Mouse (Mus musculus) cerebellum, postnatal 4 days (tissue): Measurements from ENCODE around the gene Polr1b.

ENCODE experiments used
- DNase-seq, 2 experiments: peaks; one replicate each; pipeline ENCODE4 v3.0.0; 2022; ENCODE audit warnings: low spot score in 2 of 2, mixed read lengths in 1 of 2

Polr1b gene

DNA sequence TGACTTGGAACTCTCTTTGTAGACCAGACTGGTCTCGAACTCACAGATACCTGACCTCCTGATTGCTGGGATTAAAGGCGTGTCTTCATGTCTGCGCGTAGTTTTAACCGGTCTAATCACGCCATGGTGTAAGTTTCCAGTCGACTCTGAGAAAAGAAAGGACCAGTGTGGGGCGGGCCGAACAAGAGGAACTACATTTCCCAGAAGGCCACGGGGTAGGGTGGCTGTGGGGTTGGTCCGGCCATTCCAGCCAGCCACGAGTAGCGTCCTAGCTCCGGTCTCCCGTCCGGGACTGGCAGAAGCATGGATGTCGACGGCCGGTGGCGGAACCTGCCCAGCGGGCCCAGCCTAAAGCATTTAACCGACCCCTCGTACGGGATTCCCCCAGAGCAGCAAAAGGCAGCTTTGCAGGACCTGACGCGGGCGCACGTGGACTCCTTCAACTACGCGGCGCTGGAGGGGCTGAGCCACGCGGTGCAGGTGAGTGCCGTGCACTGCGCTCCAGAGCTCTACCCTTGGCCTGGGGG is at the start of gene Polr1b:
Polr1b (plus strand) TSS at position 212 of the 527 bp plus-strand sequence.
- DNase-seq = peak; percentile 81 to 88

GRCm38 (mm10) chr2:129052451-129052983 is 48.3 kb upstream of the Polr1b start:
- no peak for DNase-seq

DNA sequence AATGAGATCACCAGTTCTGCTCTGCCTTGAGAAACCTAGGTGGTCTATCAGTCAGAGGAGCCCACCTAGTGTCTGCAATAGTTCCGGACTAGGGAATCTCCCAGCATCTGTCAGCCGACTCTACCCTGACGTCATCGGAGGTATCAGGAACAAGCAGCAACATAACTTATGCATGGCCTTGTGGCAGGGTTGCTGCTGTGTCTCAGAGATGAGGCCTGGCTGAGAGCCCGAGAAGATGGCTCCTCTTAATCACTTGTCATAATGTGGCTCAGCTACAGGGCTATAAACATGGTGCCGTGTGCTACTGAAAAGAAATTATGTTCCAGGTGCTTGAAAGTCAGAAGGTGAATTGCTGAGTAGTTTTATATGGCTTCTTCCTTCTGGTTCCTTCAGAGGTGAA is 45.1 kb upstream of the Polr1b start:
- no peak for DNase-seq

GRCm38 (mm10) chr2:129056597-129056996 is 44.2 kb upstream of the Polr1b start:
- DNase-seq = peak in 1 of 2 experiments; percentile 17

DNA sequence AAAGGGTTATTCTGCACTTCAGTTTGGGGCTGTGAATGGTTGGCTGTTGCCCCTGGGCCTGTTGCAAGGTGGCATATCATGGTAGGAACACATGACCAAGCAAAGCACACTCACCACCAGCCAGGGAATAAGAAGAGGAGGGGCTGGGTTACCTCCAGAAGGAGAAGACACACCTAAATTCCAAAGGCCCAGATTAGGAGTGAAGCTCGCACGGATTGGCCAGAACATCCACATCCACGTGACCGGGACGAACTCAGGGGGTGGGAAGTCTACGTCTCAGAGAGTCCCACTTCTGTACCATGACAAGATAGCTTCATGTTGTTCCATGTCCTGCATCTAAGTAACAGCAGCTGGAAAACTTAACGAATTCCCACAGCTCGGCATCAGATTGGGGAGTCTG is 43.5 kb upstream of the Polr1b start:
- DNase-seq = no peak

GRCm38 (mm10) chr2:129057920-129058361 is 42.9 kb upstream of the Polr1b start:
- DNase-seq = no peak

DNA sequence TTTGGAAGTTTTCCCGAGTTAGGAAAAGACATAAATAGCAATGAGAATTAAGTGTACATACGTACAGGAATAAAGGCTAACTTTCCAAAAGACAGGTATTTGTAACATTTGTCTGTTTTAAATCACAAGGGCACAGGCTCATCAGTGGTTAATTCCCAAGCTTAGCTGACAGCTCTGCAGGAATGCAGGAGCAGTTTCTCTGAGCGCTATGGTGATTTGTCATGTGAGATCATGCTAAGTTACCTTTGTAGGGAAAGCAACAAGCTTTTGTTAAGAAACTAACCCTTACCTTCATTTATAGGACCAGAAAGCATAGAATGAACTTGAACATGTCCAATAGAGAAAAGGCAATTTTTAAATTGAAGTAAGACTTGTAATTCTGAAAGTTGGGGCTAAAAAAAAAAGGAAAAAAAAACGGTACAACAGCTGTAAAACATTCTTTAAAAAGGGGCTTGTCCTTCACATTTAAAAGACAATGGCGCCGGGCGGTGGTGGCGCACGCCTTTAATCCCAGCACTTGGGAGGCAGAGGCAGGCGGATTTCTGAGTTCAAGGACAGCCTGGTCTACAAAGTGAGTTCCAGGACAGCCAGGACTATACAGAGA is 39.2 kb upstream of the Polr1b start:
- no peak for DNase-seq

DNA sequence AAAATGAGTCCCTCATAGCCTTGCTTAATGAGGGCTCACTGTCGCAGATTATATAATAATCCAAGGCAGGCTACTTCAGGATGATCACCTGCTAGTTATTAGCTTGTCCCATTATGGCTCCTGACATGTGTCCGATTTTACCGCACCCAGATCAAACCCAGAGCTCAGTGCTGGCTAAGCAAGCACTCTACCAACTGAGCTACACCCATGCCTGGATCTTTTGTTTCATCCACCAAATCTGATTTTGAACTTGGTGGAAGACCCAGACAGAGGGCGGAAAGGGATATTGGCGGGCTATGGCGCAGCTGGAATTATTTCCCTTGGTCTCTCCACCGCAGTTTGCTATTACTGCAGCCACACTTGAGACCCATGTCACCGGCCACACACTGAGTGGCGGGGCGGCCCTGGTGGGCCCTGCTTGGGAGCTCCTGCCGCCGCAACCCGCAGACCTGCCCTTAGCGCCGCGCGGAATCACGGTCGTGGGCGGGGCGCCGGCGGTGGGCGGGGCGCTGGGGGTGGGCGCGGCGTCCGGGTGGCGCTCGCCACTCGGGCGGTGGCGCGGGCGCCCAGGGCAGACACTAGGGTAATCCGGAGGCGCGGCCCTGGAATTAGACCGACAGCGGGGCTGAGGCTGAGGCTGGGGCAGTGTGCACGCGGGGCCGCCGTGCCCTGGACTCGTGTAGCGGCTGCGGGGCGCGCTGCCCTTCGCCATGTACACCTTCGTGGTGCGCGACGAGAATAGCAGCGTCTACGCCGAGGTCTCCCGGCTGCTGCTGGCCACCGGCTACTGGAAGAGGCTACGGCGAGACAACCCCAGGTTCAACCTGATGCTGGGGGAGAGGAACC is 35.1 kb upstream of the Polr1b start, which contains the start of gene Ttl:
Ttl (plus strand) TSS at position 506 of the 846 bp plus-strand sequence.
- peak; percentile 62 to 81 for DNase-seq

GRCm38 (mm10) chr2:129066326-129066725 is 34.5 kb upstream of the Polr1b start:
- DNase-seq = peak in 1 of 2 experiments; percentile 33

DNA sequence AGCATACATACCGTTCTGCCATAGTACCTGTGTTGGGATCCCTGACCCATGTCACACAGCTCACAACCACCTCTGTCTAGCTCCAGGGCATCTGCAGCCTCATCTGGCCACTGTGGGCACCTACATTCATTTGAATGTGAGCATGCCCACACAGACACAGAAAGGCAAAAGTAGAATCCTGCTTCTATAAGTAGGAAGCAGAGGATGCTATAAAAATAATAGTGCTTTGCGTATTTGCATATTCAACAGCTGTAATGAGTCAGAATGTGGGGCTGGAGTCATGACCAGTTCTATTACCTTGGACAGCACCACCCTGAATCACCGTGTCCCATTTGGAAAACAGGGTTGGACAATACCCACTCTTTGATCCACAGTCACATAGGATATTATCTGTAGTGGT is 30.5 kb upstream of the Polr1b start:
- no peak for DNase-seq

- DNase-seq = no peak
Observed at GRCm38 (mm10) chr2:129078313-129078712, 22.5 kb upstream of the Polr1b start.

- DNase-seq = no peak
Observed at GRCm38 (mm10) chr2:129079194-129079593, 21.6 kb upstream of the Polr1b start.

DNA sequence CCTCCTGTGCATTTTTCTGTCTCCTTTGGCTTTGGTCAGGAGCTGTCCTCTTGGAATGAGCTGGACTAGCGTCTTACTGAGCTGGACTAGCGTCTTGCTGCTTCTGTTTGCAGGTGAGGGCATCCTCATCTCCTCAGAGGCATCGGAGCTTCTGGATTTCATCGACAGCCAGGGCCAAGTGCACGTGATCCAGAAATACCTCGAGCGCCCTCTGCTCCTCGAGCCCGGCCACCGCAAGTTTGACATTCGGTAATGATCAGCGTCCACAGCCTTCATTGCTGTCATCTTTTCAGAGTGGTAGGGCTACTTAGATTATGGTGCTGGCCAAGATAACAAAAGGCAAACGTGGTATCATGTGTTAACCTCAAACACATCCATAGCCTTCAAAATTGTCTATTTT is 19.7 kb upstream of the Polr1b start:
- DNase-seq = no peak

- no peak for DNase-seq
Observed at GRCm38 (mm10) chr2:129083514-129083913, 17.3 kb upstream of the Polr1b start.

- DNase-seq = no peak
Observed at GRCm38 (mm10) chr2:129084959-129085358, 15.8 kb upstream of the Polr1b start.

DNA sequence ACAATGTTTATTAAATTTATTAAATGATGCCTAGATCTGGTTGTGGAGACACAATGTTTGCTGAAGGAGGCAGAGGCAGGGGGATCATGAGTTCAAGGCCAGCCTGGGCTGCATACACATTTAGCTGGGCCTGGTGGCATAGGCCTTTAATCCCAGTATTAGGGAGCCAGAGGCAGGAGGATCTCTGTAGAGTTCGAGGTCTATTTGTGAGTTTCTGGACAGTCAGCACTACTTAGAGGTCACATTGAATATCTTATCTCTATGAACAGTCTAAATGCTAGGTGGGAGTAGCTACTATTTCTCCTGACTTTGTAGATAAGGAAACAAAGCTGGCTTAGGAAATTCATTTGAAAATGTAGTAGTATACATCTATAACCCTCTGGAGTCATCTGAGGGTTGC is 13.3 kb upstream of the Polr1b start:
- no peak for DNase-seq

DNA sequence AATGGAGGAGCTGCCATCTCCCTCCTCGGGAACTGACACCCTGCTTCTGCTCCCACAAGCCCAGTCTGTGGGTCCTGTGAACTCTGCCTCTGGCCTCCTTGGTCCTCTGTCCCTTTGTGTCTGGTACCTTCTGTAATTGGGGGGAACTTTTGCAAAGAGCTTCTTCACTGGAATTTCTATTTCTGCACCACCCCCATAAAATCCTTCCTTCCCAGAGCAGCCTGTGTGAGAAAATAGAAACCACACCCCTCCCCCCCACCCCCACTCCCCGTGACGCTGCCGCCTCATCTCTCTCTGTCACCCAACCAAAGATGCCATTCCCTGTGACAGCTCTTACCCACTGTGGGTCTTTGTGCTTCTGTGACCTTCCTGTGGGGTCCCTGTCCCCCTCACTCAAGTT is 10.4 kb upstream of the Polr1b start:
- DNase-seq = no peak

DNA sequence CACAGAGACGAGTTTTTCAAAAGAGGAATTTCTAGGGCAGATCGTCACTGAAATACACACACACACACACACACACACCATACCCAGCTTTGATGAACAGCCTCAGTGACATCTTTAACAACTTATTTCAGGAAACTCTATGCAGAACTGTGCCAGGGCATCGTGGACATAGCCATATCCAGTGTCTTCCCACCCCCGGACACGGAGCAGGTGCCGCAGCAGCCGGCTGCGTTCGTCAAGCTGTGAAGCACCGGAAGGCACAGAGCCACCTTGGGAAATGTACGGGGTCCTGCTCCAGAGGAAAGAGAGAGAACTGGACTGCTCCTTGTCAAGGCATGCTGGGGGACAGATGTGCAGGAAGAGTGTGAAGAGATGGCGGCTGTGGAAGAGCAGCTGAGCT is 8.0 kb upstream of the Polr1b start:
- DNase-seq = no peak

DNA sequence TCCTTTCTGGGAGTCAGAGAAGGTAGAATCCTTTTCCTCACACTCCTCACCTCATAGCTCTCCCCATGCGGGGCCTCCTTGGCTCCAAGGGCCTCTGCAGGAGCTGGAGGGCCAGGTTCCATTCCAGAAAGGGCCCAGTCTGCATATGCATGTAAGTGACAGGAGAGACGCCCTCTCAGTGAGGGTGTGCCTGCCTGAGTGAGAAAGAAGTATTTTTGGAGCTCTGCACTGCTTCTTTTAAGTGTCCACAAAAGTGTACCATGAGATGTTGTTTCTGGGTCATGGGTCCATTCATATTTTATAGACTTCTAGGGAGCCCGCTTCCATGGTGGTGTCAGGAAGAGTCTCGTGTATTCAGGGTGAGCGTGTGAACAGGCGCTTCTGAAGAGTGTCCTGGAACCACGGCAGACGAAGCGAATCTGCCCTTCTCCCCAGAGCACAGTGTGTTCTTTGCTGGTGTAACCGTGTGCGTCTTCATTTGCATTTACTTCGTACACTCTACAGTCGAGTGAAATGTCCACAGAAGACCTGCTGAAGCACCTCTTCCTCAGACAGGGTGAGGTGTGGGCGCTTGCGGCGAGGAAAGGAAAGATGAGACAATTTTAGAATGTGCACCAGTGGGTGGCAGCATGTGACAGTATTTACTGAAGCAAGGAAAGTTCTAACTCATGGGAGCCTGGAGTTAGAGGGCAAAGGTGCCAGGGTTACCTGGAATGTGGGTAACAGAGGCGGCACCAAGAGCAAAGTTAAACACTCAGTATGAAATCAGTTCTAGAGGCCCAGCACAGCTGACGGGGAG is 6.7 kb upstream of the Polr1b start:
- no peak for DNase-seq

DNA sequence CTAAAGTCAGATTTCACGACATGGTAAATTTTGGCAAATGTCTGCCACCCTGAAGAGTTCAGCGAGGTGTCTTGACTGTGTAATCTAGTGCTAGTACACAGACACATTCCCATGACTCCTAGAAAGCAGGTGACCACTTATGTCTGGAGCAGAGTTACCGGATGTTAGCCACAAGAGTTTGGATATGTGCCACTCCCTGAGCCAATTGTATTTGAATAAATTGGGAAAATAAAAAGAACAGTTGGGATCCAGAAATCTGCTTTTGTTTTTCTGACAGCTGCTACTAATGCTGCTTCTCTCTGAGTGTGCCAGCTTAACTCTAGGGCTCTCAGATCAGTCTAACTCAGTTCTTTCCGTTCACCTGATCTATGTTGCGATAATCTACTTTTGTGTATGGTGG is 12.1 kb downstream of the Polr1b start:
- DNase-seq = no peak

- no peak for DNase-seq
Observed at GRCm38 (mm10) chr2:129115706-129116367, 15.0 kb downstream of the Polr1b start.
